Mouse (Mus musculus): ENCODE data around the gene Rps7. TPM values are rescaled to one million over a fixed set of nuclear protein-coding genes. Genes with fewer than 3 reads are reported as not detected.

Gene Rps7
- polyA plus RNA-seq (2012; rRNA removed) = 570 and 610 TPM in 2 replicates

DNA sequence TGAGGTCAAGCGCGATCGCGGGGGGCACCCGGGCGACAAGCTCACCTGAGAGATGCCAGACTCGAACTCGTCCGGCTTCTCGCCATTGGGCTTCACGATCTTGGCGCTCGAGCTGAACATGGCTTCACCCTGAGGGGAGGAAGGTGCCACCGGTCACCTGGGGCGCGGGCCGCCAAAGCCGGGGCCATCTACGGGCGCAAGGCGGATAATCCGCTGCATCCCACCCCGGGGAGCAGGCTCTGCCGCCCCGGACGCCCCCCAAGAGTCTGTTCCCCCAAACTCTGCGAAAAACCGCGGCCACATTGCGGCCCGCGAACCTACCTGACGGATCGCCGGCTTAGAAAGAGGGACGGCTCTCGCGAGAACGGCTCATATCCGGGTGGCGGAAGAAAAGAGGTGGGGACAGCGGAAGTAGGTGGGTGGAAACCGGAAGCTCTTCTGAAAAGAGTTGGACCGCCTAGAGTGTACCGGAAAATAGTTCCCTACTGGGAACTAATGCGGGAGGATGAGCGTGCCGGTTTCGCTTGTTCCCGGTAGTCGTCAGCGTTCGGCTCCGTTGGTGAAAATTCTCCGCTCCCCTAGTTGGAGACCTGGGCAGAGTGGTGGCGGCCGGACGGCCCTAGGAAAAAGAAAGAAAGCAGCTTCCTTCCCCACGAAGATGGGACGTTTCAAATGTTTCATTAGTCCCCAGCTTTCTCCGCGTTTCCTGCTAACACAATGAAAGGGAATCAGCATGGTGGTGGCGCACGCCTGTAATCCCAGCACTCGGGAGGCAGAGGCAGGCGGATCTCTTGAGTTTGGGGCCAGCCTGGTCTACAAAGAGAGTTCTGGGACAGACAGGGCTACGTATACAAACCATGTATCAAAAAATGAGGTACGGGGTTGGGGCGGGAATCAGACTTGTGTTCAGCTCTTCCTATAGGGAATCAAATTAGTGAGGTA is at the start of gene Rps7:
TSS of gene Rps7 (minus strand) at position 419 of the 942 bp plus-strand sequence.

DNA sequence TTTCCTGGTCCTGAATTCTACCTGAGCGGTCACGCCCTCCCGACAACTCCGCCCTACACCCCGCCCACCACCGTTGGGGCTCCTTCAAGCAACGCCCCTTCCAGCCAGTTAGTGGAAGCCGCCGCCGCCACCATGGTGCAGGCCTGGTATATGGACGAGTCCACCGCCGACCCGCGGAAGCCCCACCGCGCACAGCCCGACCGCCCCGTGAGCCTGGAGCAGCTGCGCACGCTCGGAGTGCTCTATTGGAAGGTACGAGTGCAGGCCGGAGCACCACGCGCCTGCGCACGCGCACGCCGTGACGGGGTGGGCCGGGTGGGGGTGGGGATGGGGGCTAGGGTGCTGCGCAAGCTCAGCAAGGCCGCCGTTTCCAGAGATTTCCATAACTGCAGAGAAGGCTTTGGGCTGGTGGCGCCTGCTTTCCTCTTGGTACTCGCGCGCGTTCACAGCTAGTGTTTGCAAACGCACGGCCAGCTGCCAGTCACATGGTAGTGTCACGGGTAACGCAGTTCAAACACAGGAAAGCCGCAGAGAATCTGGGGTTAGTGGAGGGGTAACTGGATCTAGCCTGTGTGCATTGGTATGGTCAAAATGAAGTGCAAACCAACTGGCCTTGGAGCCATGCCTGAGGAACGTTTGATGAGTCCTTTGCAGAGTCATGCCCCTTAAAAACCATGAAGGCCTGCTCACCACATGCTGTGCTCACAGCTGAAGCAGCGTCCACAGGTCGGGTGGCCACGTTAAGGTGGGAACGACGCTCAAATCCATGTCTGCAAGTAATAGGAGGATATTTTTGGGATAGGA is 39.6 kb upstream of the Rps7 start, which contains the start of gene Adi1:
TSS of gene Adi1 (plus strand) at position 111 of the 804 bp plus-strand sequence.

DNA sequence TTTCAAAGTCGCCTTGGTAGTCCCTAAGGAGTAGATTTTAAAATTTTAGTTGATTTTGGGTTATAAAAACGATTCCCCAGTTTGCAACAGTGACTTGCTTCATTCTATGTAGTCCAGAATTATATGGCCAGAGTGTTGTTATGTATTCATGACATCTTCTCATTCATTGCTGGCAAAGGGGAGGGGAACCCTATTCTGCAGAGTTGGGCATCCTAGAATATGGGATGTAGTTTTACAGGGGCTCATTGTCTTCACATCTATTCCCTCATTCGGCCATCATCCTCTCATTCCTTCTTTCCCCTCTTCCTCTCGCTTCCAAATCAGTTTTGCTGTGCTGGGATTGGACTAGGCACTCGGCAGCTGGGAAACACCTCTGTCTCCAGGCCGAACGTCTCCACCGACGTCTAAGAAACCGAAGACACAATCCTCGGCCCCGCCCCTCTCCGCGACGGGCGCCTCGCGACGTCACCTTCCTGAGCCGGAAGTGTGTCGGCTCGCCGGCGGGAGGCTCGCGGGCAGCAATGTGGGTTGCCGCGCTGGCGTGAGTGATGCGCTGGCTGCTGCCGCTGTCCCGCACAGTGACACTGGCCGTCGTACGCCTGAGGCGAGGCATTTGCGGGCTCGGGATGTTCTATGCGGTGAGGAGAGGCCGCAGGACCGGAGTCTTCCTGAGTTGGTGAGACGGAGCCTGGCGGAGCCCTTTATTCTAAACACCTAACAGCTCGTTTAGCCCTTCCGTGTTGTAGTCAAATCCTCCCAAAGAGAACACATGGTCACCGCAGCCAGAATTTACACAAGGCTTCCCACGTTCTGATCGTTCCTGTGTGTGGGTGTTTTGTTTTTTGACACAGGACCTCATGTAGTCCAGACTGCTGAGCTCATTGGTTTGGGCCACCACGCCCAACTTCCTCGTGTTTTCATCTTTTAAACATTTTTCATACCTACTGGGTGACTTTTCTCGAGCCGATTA is 13.7 kb upstream of the Rps7 start, which contains the start of gene Rnaseh1:
TSS of gene Rnaseh1 (plus strand) at position 462 of the 970 bp plus-strand sequence.

GRCm38 (mm10) chr12:28623195-28623594 is 12.6 kb downstream of the Rps7 start, which contains the start of gene Colec11:
Gene Colec11, minus strand, starts transcription at chr12:28623377.

GRCm38 (mm10) chr12:28582423-28582822 is 53.3 kb downstream of the Rps7 start, which contains the start of gene Allc:
Gene Allc, minus strand, starts transcription at chr12:28582523.

Other genes with a start within 250 kb of the Rps7 start
- not detected in 2 replicates for gene Dcdc2c, start 83.6 kb downstream of the Rps7 start, polyA plus RNA-seq (2012; rRNA removed)
- not detected in 2 replicates for gene Allc, start 53.4 kb downstream of the Rps7 start, polyA plus RNA-seq (2012; rRNA removed)
- gene Colec11, start 12.6 kb downstream of the Rps7 start, polyA plus RNA-seq (2012; rRNA removed) = 18.5 and 20.9 TPM in 2 replicates
- gene Rnaseh1, start 13.6 kb upstream of the Rps7 start, polyA plus RNA-seq (2012; rRNA removed) = 8.8 and 9.0 TPM in 2 replicates
- gene Adi1, start 39.3 kb upstream of the Rps7 start, polyA plus RNA-seq (2012; rRNA removed) = 32.8 and 32.9 TPM in 2 replicates
- 10.5 and 10.6 TPM in 2 replicates for gene Trappc12, start 114.5 kb upstream of the Rps7 start, polyA plus RNA-seq (2012; rRNA removed)
- gene Eipr1, start 115.8 kb upstream of the Rps7 start, polyA plus RNA-seq (2012; rRNA removed) = 9.5 and 10.1 TPM in 2 replicates